Mouse (Mus musculus): Measurements from ENCODE around the gene Kcnq1. TPM values are rescaled to one million over a fixed set of nuclear protein-coding genes. Genes with fewer than 3 reads are reported as not detected.
A peak's percentile ranks its signal among the peaks of the same experiment; 100 is the strongest.

Kcnq1 gene
- polyA plus RNA-seq, 1 experiment from 2014 or later: 7.9 TPM

DNA sequence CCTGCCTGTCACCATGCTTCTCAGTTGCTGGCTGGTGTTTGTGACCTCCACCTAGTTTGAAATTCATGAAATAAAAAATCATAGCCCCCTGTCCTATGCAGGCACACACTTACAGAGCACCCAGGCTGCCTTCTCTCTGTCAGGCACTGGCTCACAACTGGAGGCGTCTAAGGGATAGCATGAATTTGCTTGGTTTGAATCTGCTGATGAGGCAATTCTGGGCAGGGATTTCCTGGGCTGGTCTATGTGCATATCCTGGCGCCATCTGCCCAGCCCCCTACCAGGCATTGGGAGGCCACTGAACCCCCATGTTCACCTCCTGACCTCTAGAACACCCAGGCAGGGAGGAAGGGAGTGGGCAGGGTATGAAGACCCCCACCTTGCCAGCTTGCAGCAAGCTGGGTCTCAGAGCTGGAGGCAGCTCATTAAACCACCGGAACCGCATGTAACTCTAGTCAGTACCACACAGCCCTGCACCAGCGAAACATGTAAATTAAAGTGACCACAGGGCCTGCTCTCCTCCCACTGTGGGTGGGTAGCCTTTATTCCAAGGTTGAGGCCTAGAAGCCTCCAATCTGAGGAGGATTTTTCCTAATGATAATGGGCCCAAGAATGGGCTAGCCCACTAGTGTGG is 66.9 kb downstream of the Kcnq1 start:
- Histone ChIP-seq H3K9ac (no peak overlapping the region), H3K36me3 (no peaks in the 10 kb centered on the region), H3K27me3 (replicated peaks) (no peaks in the 10 kb centered on the region), H3K4me2 (replicated peaks) (no peak overlapping the region), H3K27ac (no peak overlapping the region), H3K4me1 (replicated peaks) (peaks cover 2% of the 10 kb centered on the region; the same call in 1 of the 2 replicates), H3K9me3 (no peaks in the 10 kb centered on the region), H3K4me3 (replicated peaks) (no peak overlapping the region)
- 75% methylated on average over 5 of the region's 5 CpGs for WGBS
- no peak for ATAC-seq

DNA sequence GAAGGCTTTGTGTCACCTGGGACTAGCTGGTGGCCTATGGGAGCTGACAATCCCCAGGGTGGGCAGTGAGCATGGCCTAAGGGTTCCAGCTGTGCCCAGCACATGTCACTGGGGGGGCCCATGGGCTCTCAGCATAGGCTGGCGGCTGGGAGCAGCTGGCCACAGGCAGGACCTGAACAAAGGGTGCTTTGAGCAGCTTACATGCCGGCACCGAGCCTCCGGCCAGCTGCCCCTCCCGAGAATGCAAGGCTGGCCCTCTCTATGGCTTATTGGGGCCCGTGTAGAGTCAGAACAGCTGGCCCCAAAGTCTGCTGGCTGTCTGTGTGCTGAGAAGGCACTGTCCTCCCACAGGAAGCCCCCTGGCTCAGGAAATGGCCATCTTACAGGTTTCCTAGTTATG is 68.5 kb downstream of the Kcnq1 start:
- Histone ChIP-seq H3K9ac (no peak overlapping the region), H3K4me1 (replicated peaks) (peaks cover 2% of the 10 kb centered on the region; the same call in 1 of the 2 replicates), H3K4me2 (replicated peaks) (no peak overlapping the region), H3K4me3 (replicated peaks) (no peak overlapping the region), H3K27me3 (replicated peaks) (no peaks in the 10 kb centered on the region), H3K36me3 (no peaks in the 10 kb centered on the region), H3K27ac (no peak overlapping the region), H3K9me3 (no peaks in the 10 kb centered on the region)
- ATAC-seq: 0 out of 2 replicates have a peak, but pooled peaks have one; percentile 39
- 58% methylated on average over 6 of the region's 6 CpGs for WGBS

DNA sequence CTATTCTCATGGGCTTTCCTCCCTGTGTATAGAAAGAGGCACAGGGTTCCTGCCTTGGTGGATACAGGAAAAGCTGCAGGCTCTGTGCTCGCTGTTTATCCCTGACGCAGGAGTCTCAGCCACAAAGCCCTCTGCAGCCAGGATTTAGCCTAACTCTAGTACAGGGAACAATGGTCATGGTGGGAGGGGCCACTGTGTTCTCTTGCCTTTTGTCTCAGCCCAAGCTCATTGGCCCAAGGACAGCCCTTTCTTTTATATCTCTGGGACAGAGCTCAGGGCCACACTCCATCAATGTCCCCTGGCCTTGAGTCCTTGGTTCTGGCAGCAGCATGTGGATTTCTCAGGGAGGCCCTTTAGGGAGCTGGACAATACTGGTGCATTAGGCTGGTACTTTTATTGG is 72.7 kb downstream of the Kcnq1 start:
- H3K4me2 ChIP-seq (replicated peaks): no peak overlapping the region
- no peak overlapping the region for H3K9ac ChIP-seq
- H3K4me3 ChIP-seq (replicated peaks): no peak overlapping the region
- H3K36me3 ChIP-seq: no peaks in the 10 kb centered on the region
- H3K9me3 ChIP-seq: no peaks in the 10 kb centered on the region
- no peaks in the 10 kb centered on the region for H3K27me3 ChIP-seq (replicated peaks)
- H3K4me1 ChIP-seq (replicated peaks): peaks cover 8% of the 10 kb centered on the region; the same call in 1 of the 2 replicates
- no peak overlapping the region for H3K27ac ChIP-seq
- WGBS: 74% methylated on average over 2 of the region's 2 CpGs
- ATAC-seq: peak; percentile 43

DNA sequence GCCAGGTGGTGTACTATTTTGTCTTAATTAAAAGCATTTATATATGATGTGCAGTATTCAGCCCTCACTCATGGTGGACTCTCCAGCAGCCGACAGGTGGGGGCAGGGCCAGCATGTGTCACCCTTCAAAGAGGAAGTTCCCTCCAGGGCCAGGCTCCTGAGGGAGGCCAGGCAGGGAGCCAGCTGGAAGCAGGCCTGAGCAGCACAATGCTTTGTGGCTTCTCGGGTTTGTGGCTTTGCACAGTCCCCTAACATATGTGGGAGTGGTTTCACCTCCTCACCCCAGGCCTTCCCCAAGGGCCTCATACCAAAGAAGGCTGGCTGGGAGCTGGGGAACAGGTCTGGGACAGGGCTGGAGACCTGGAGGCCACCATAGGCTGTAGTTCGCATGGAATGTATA is 74.6 kb downstream of the Kcnq1 start:
- peak; percentile 73 for ATAC-seq
- whole genome bisulfite sequencing: 48% methylated on average over 3 of the region's 3 CpGs

DNA sequence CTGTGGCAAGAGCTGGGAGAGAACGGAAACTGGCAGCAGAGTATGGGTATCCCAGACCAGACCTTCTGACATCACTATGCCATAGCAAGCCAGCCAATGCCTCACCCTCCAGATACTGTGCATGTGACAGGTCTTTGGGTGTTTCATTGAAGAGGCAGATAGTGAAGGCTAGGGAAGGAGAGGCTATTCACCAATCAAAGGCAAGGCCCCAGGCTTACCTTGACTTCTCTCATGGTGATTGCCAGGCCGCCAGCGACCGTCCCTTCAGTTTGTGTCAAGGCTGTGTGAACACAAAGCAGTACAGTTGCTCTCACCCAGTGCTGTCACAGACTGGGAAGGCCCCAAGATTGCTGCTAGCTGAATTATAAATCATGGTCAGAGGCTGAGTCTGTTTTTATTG is 75.1 kb downstream of the Kcnq1 start:
- Histone ChIP-seq H3K27ac (no peak overlapping the region), H3K4me1 (replicated peaks) (peaks cover 6% of the 10 kb centered on the region; the same call in 1 of the 2 replicates), H3K4me3 (replicated peaks) (no peak overlapping the region), H3K27me3 (replicated peaks) (no peaks in the 10 kb centered on the region), H3K36me3 (no peaks in the 10 kb centered on the region), H3K9ac (no peak overlapping the region), H3K9me3 (no peaks in the 10 kb centered on the region), H3K4me2 (replicated peaks) (no peak overlapping the region)
- 89% methylated on average over 4 of the region's 4 CpGs for WGBS
- ATAC-seq: no peak

More for the DNA sequence above, 74.6 kb downstream of the Kcnq1 start:
- Histone ChIP-seq H3K9ac (no peak overlapping the region), H3K4me3 (replicated peaks) (no peak overlapping the region), H3K4me2 (replicated peaks) (no peak overlapping the region), H3K27me3 (replicated peaks) (no peaks in the 10 kb centered on the region), H3K27ac (no peak overlapping the region), H3K9me3 (no peaks in the 10 kb centered on the region), H3K4me1 (replicated peaks) (peaks cover 6% of the 10 kb centered on the region; the same call in 1 of the 2 replicates), H3K36me3 (no peaks in the 10 kb centered on the region)

DNA sequence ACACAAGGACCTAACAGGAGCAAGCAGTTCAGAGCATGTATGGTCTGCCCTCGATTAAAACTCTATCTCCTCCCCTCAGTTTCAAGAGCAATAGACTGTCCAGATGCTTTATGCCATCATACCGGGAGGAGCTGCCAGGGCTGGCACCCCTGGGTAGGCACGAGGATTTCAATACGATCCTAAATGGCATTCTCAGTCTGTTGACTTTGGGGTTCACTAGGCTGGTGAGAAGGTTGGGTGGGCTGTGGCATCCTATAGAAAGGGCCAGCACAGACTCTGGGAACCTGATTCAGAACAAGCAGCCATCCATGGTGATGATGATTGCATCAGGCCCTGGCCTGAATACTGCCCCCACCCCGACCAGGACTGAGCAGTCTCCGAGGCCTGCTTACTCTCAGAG is 79.3 kb downstream of the Kcnq1 start:
- 78% methylated on average over 6 of the region's 6 CpGs for WGBS
- H3K36me3 ChIP-seq: no peaks in the 10 kb centered on the region
- H3K27ac ChIP-seq: no peak overlapping the region
- H3K9me3 ChIP-seq: no peaks in the 10 kb centered on the region
- no peaks in the 10 kb centered on the region for H3K27me3 ChIP-seq (replicated peaks)
- H3K4me1 ChIP-seq (replicated peaks): peaks cover 10% of the 10 kb centered on the region; the same call in 1 of the 2 replicates
- H3K4me2 ChIP-seq (replicated peaks): no peak overlapping the region
- H3K9ac ChIP-seq: no peak overlapping the region
- no peak overlapping the region for H3K4me3 ChIP-seq (replicated peaks)
- no peak for ATAC-seq

DNA sequence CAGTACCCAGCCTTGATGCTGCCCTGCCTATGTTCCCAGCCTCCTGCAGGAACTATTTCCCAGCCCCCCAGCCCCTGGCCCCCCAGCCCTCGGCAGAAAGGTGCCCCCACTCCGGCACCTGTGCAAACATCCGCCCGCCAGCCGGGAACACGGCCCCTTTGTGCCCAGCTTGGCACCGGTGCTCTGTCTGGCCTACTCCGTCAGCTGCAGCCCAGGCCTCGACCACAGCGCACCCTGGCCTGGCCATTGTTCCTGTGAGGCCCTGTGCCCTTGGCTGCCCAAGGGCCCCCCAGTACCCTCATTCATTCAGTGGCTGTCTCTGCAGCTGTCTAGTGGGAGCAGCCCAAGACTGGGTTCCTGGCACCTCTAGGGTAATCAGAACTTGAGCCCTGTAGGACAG is 80.2 kb downstream of the Kcnq1 start:
- ATAC-seq: no peak

DNA sequence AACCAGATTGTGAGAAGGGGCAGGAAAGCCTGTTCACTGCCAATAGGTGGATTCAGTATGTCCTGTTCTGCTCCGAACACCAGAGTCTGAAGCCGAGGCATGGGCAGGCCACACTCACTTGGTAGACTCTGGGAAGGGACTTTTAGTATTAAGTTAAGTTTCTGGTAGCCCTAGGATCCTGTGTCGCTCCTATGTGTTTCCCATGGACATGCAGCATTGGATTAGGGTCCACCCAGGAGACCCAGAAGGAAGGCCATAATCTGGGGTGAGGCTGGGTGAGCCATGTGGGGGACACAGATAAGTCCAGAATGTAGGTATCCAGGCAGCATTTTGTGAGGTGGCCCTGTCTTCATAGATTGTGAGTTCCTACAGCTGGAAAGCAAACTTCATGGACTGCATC is 81.0 kb downstream of the Kcnq1 start:
- H3K27ac ChIP-seq: no peak overlapping the region
- H3K4me1 ChIP-seq (replicated peaks): peaks cover 4% of the 10 kb centered on the region; the same call in 1 of the 2 replicates
- H3K36me3 ChIP-seq: no peaks in the 10 kb centered on the region
- no peak overlapping the region for H3K4me3 ChIP-seq (replicated peaks)
- H3K9me3 ChIP-seq: no peaks in the 10 kb centered on the region
- H3K27me3 ChIP-seq (replicated peaks): no peaks in the 10 kb centered on the region
- no peak for ATAC-seq
- no peak overlapping the region for H3K9ac ChIP-seq
- 93% methylated on average over 3 of the region's 3 CpGs for WGBS
- H3K4me2 ChIP-seq (replicated peaks): no peak overlapping the region

More for the DNA sequence above, 80.2 kb downstream of the Kcnq1 start:
- Histone ChIP-seq H3K4me1 (replicated peaks) (peaks cover 4% of the 10 kb centered on the region; the same call in 1 of the 2 replicates), H3K27me3 (replicated peaks) (no peaks in the 10 kb centered on the region), H3K27ac (no peak overlapping the region), H3K4me3 (replicated peaks) (no peak overlapping the region), H3K9me3 (no peaks in the 10 kb centered on the region), H3K36me3 (no peaks in the 10 kb centered on the region), H3K9ac (no peak overlapping the region), H3K4me2 (replicated peaks) (no peak overlapping the region)
- 82% methylated on average over 10 of the region's 10 CpGs for WGBS

DNA sequence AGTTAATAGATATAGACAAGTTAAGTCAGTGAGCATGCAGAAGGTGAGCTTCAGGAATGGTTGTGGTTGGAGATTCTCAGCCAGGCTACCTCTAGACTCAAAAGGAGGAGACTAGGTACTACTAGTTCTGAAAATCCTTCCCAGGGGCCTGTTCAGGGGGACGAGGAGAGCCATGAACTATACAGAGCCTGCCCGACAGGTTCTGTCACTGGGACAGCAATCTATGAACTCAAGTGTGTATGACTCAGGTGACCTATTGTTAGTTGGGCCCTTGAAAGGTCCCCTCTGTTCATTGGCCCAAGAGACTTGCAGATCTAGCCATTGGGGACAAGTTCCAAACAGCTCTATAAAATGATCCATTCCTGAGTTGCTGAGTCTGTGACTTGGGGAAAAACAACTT is 82.4 kb downstream of the Kcnq1 start:
- Histone ChIP-seq H3K9me3 (no peaks in the 10 kb centered on the region), H3K4me3 (replicated peaks) (no peak overlapping the region), H3K4me1 (replicated peaks) (peaks cover 4% of the 10 kb centered on the region; the same call in 1 of the 2 replicates), H3K36me3 (no peaks in the 10 kb centered on the region), H3K27me3 (replicated peaks) (no peaks in the 10 kb centered on the region), H3K4me2 (replicated peaks) (no peak overlapping the region), H3K27ac (no peak overlapping the region), H3K9ac (no peak overlapping the region)
- WGBS: 60% methylated on average over 2 of the region's 2 CpGs
- peak; percentile 86 for ATAC-seq

DNA sequence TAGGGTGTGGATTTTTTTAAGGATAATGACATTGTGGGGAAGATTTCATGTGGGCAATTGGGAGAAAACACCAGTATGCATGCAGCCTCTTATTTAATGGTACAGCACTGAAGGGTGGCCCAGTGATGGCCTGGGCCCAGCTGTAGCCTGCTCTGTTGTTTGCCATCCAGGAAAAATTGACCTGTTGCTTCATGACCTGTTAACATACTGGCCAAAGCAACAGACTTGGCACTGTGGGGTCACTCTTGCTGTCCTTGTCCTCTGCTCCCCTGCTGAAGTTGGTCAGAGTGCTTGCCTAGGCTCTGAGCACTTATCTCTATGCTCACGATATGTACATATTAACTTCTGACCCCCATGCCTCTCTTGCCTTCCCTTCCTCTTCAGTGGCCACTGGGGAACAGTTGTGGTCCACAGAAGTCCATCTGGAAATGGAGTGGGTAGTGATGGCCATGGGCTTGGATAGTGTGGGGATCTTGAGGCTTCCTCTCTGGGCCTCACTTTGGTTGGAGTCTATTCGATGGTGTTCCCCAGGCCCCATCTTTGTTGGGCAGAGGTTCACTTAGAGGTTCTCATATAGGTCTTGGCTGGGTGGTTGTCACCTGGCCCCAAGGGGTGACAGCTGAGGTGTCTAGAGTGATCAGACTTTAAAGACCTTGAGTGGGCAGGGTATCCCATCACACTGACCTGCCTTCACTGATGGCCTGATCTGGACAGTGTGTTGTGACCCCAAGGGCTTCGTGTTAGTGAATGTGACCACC is 84.0 kb downstream of the Kcnq1 start:
- no peak for ATAC-seq
- no peak overlapping the region for H3K27ac ChIP-seq
- WGBS: 88% methylated on average over 3 of the region's 3 CpGs
- H3K9ac ChIP-seq: no peak overlapping the region
- no peaks in the 10 kb centered on the region for H3K36me3 ChIP-seq
- no peaks in the 10 kb centered on the region for H3K27me3 ChIP-seq (replicated peaks)
- H3K4me1 ChIP-seq (replicated peaks): peaks cover 4% of the 10 kb centered on the region; the same call in 1 of the 2 replicates
- no peak overlapping the region for H3K4me2 ChIP-seq (replicated peaks)
- H3K9me3 ChIP-seq: no peaks in the 10 kb centered on the region
- no peak overlapping the region for H3K4me3 ChIP-seq (replicated peaks)

DNA sequence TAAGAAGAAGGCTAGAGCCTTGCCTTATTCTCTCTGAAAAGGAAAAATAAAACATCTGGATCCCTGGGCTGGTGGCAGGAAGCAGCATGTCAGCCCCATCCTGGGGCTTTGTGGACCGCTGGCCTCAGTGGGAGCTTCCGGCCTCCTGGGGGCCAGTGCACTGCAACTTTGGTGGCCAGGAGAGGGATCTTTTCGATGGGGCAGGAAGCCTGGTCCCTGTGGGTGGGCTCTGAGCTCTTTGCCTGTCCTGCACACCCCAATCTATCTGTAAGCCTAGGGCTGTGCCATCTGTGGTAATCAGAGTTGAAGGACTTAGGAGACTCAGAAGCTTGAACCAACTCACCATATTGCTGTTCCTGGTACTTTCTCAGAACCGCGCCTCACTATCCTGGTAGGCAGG is 84.7 kb downstream of the Kcnq1 start:
- no peak for ATAC-seq

DNA sequence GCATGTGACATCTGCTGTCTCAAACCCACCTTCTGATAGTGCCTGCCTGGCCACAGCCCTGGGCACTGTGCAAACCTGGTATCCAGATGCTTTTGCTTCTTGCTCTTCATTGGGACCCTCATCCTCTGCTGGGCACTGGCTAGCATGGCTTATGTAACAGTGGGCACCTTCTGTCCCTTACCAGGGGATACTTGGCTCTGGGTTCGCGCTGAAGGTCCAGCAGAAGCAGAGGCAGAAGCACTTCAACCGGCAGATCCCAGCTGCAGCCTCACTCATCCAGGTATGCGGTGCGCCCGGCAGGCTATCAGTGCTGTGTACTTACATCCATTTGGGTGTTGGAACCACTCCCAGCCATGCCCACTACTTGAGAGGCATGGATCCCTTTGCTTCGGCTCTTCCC is 86.2 kb downstream of the Kcnq1 start:
- 92% methylated on average over 7 of the region's 7 CpGs for WGBS
- Histone ChIP-seq H3K4me2 (replicated peaks) (no peak overlapping the region), H3K4me3 (replicated peaks) (no peak overlapping the region), H3K27me3 (replicated peaks) (no peaks in the 10 kb centered on the region), H3K9ac (no peak overlapping the region), H3K27ac (no peak overlapping the region), H3K4me1 (replicated peaks) (peaks cover 4% of the 10 kb centered on the region; the same call in 1 of the 2 replicates), H3K9me3 (no peaks in the 10 kb centered on the region), H3K36me3 (no peaks in the 10 kb centered on the region)
- no peak for ATAC-seq

More for the DNA sequence above, 84.7 kb downstream of the Kcnq1 start:
- Histone ChIP-seq H3K4me2 (replicated peaks) (no peak overlapping the region), H3K36me3 (no peaks in the 10 kb centered on the region), H3K4me3 (replicated peaks) (no peak overlapping the region), H3K9me3 (no peaks in the 10 kb centered on the region), H3K27me3 (replicated peaks) (no peaks in the 10 kb centered on the region), H3K4me1 (replicated peaks) (peaks cover 4% of the 10 kb centered on the region; the same call in 1 of the 2 replicates), H3K27ac (no peak overlapping the region), H3K9ac (no peak overlapping the region)
- WGBS: 65% methylated on average over 5 of the region's 5 CpGs
